Mouse (Mus musculus) heart, postnatal 0 days (tissue): ENCODE results near the gene Nmrk1. TPM values are rescaled to one million over a fixed set of nuclear protein-coding genes. Genes with fewer than 3 reads are reported as not detected.

ENCODE experiments used
- ATAC-seq: fragments of 200-750 bp; cut with Nextera tagmentation; 2 replicates; pipeline ENCODE4 v1.8.0; 2017; ENCODE audit warnings: low read depth, moderate number of reproducible peaks, moderate library complexity; ENCODE audit not compliant: insufficient read depth
- DNase-seq: peaks from one replicate; pipeline ENCODE4 v3.0.0-alpha.2; 2016; ENCODE audit warnings: low spot score
- H3K27ac ChIP-seq: fragments of 300-500 bp; sonication (generic); 2 replicates; pipeline ENCODE4 v1.5.1; 2014; ENCODE audit warnings: low read depth, mild to moderate bottlenecking
- H3K27me3 ChIP-seq: fragments of 300-500 bp; sonication (generic); 2 replicates; pipeline ENCODE4 v1.6.1; 2014; ENCODE audit warnings: low read length, mixed read lengths; ENCODE audit not compliant: control insufficient read depth, insufficient read depth
- H3K36me3 ChIP-seq: fragments of 300-500 bp; sonication (generic); replicated peaks from 2 replicates; pipeline ENCODE4 v1.6.1; 2014; ENCODE audit warnings: low read length, mixed read lengths; ENCODE audit not compliant: control insufficient read depth, insufficient read depth
- H3K4me1 ChIP-seq: fragments of 300-500 bp; sonication (generic); 2 replicates; pipeline ENCODE4 v1.6.1; 2014; ENCODE audit warnings: antibody characterized with exemption; ENCODE audit not compliant: control insufficient read depth, insufficient read depth
- H3K4me2 ChIP-seq: fragments of 300-500 bp; sonication (generic); 2 replicates; pipeline ENCODE4 v1.6.1; 2014; ENCODE audit warnings: low read depth, mild to moderate bottlenecking, low read length, moderate library complexity
- H3K4me3 ChIP-seq: fragments of 300-500 bp; sonication (generic); 2 replicates; pipeline ENCODE4 v1.5.1; 2014; ENCODE audit warnings: low read depth, low read length
- H3K9ac ChIP-seq: fragments of 300-500 bp; sonication (generic); replicated peaks from 2 replicates; pipeline ENCODE4 v1.6.1; 2014; ENCODE audit warnings: low read depth, low read length, mixed read lengths
- H3K9me3 ChIP-seq: fragments of 300-500 bp; sonication (generic); replicated peaks from 2 replicates; pipeline ENCODE4 v1.6.1; 2016; ENCODE audit warnings: low read length; ENCODE audit not compliant: control insufficient read depth
- CTCF ChIP-seq: IDR thresholded peaks from 2 replicates; pipeline ENCODE4 v1.5.1; 2016; ENCODE audit warnings: antibody characterized with exemption, control low read depth, low read depth
- EP300 ChIP-seq: IDR thresholded peaks from 2 replicates; pipeline ENCODE4 v1.6.1; 2016; ENCODE audit warnings: antibody characterized with exemption, low read depth
- WGBS: fragments of 180-500 bp; shearing (Covaris S2); extraction: QIAGEN DNeasy Blood & Tissue Kit; methylation state at CpG from one replicate; pipeline ENCODE4 v1.1.7; 2014; 5-methylcytosine and 5-hydroxymethylcytosine counted together
- polyA plus RNA-seq: library from polyadenylated mRNA; unstranded; fragments of >200 nt; fragmentation: Nextera tagmentation; extraction: Ambion mirVana; gene quantifications from 2 replicates; pipeline ENCODE4 v1.2.1, GENCODE M21; 2015
- total RNA-seq: library from RNA; depleted of rRNA; stranded (reverse); fragments of >200 nt; gene quantifications from 2 replicates; pipeline ENCODE4 v1.2.3, GENCODE M21; 2014; ENCODE audit warnings: low replicate concordance

The Nmrk1 gene
- total and polyA plus RNA-seq, 2 experiments from 2014 or later: 6.7 to 13.8 TPM

GRCm38 (mm10) chr19:18654330-18654729, 22.6 kb downstream of the Nmrk1 start:
- Histone ChIP-seq H3K4me2 (no peak overlapping the region), H3K4me1 (peaks cover 12% of the 10 kb centered on the region), H3K9me3 (no peaks in the 10 kb centered on the region), H3K4me3 (no peak overlapping the region), H3K27me3 (no peaks in the 10 kb centered on the region), H3K9ac (no peak overlapping the region), H3K27ac (no peak overlapping the region), H3K36me3 (no peaks in the 10 kb centered on the region)
- no peak for DNase-seq
- 74% methylated on average over 8 of the region's 8 CpGs for WGBS
- no peak for ATAC-seq
- no peak for TF ChIP-seq CTCF
- TF ChIP-seq EP300: no peak

DNA sequence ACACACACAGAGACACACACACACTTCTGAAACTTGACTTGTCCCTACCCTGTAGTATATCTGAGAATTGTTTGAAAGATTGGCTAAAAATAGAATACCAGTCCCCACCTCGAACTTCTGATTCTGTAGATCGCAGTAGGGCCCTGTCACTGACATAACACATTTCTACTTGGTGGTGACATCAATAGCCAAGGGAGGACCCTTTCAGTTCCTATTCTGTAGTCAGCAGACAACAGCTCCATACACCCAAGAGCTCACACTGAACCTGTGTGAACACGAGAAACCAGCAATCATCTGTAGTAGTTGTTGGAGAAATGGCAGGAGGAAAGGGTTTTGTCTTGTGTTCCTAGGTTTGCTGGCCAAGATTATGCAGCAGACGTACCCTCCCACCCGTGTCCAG, 23.2 kb downstream of the Nmrk1 start:
- Histone ChIP-seq H3K9ac (no peak overlapping the region), H3K4me1 (peaks cover 12% of the 10 kb centered on the region), H3K9me3 (no peaks in the 10 kb centered on the region), H3K27me3 (no peaks in the 10 kb centered on the region), H3K27ac (no peak overlapping the region), H3K36me3 (no peaks in the 10 kb centered on the region), H3K4me2 (no peak overlapping the region), H3K4me3 (no peak overlapping the region)
- TF ChIP-seq EP300 (no peak), CTCF (no peak)
- ATAC-seq (0 out of 2 replicates have a peak, but pooled peaks have one; percentile 23), DNase-seq (no peak)
- WGBS: 34% methylated on average over 5 of the region's 5 CpGs

GRCm38 (mm10) chr19:18655999-18656398, 24.2 kb downstream of the Nmrk1 start:
- DNase-seq: no peak
- H3K27me3 ChIP-seq: no peaks in the 10 kb centered on the region
- WGBS: 74% methylated on average over 7 of the region's 7 CpGs

GRCm38 (mm10) chr19:18658473-18658872, 26.7 kb downstream of the Nmrk1 start:
- Histone ChIP-seq H3K9ac (no peak overlapping the region), H3K9me3 (no peaks in the 10 kb centered on the region), H3K27me3 (no peaks in the 10 kb centered on the region), H3K27ac (no peak overlapping the region), H3K4me3 (no peak overlapping the region), H3K36me3 (no peaks in the 10 kb centered on the region), H3K4me2 (no peak overlapping the region), H3K4me1 (peaks cover 2% of the 10 kb centered on the region; the same call in 1 of the 2 replicates)
- DNase-seq (no peak), ATAC-seq (no peak)
- TF ChIP-seq CTCF: no peak
- 66% methylated on average over 4 of the region's 4 CpGs for WGBS

More at GRCm38 (mm10) chr19:18655999-18656398, 24.2 kb downstream of the Nmrk1 start:
- H3K4me2 ChIP-seq: no peak overlapping the region
- TF ChIP-seq CTCF (no peak), EP300 (no peak)
- H3K27ac ChIP-seq: no peak overlapping the region
- no peaks in the 10 kb centered on the region for H3K9me3 ChIP-seq
- no peak overlapping the region for H3K4me3 ChIP-seq
- H3K4me1 ChIP-seq: peaks cover 12% of the 10 kb centered on the region
- no peak for ATAC-seq
- no peaks in the 10 kb centered on the region for H3K36me3 ChIP-seq
- no peak overlapping the region for H3K9ac ChIP-seq

GRCm38 (mm10) chr19:18659349-18659748, 27.6 kb downstream of the Nmrk1 start:
- DNase-seq (no peak), ATAC-seq (no peak)
- TF ChIP-seq EP300: no peak
- no peak for TF ChIP-seq CTCF
- Histone ChIP-seq H3K27me3 (no peaks in the 10 kb centered on the region), H3K36me3 (no peaks in the 10 kb centered on the region), H3K9ac (no peak overlapping the region), H3K4me3 (no peak overlapping the region), H3K4me1 (no peaks in the 10 kb centered on the region), H3K27ac (no peak overlapping the region), H3K9me3 (no peaks in the 10 kb centered on the region), H3K4me2 (no peak overlapping the region)
- WGBS: 40% methylated on average over 1 of the region's 1 CpGs

GRCm38 (mm10) chr19:18660466-18660865, 28.7 kb downstream of the Nmrk1 start:
- Histone ChIP-seq H3K4me2 (no peak overlapping the region), H3K4me1 (no peaks in the 10 kb centered on the region), H3K4me3 (no peak overlapping the region), H3K27ac (no peak overlapping the region), H3K27me3 (no peaks in the 10 kb centered on the region), H3K9me3 (no peaks in the 10 kb centered on the region), H3K36me3 (no peaks in the 10 kb centered on the region), H3K9ac (no peak overlapping the region)
- WGBS: 75% methylated on average over 3 of the region's 3 CpGs
- ATAC-seq: no peak
- no peak for TF ChIP-seq CTCF
- no peak for TF ChIP-seq EP300
- no peak for DNase-seq
